Mouse (Mus musculus): ENCODE results near the gene Myo15b.
A peak's percentile ranks its signal among the peaks of the same experiment; 100 is the strongest.

DNA sequence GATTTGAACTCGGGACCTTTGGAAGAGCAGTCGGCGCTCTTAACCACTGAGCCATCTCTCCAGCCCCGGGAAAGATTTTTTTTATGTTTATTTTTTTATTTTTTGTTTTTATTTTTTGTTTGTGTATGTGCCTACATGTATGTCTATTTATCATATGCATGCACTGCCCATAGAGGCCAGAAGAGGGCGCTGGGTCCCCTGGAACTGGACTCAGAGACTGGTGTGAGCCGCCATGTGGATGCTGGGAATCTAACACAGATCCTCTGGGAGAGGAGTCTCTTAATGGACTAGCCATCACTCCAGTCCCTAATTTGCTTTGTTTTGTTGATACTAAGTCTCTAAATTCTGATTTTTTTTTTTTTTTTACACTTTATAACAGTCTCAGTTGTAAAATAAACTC lies 17.2 kb upstream of the Myo15b start:
- TF ChIP-seq CTCF (IDR thresholded peaks at IDR 0.05; ENCODE audit: extremely low read depth, insufficient read length, insufficient replicate concordance, low read depth, low read length) (peak; percentile 44; the same call in 1 of the 2 replicates), POLR2A (IDR thresholded peaks at IDR 0.05; ENCODE audit: low read depth, low read length) (no peak)
